Mouse (Mus musculus) adrenal gland, postnatal 25 days (tissue): ENCODE measurements around the gene Unc93b1. TPM values are rescaled to one million over a fixed set of nuclear protein-coding genes. Genes with fewer than 3 reads are reported as not detected.

Source experiments
- DNase-seq: peaks from one replicate; pipeline ENCODE4 v3.0.0; 2021; ENCODE audit warnings: mixed read lengths
- total RNA-seq: library from RNA; stranded (reverse); gene quantifications from 2 replicates; pipeline ENCODE4 v1.2.3, GENCODE M21; 2021

Unc93b1 gene
- total RNA-seq, 1 experiment from 2014 or later: 69.6 TPM

GRCm38 (mm10) chr19:3985261-3985681 lies 50.3 kb downstream of the Unc93b1 start:
- peak; percentile 55 for DNase-seq

GRCm38 (mm10) chr19:3986334-3986733 lies 51.3 kb downstream of the Unc93b1 start, which contains the start of gene Acy3:
Acy3 (plus strand) TSS chr19:3986570.
- DNase-seq: peak; percentile 87

GRCm38 (mm10) chr19:3988066-3988465 lies 53.1 kb downstream of the Unc93b1 start:
- DNase-seq: no peak

- no peak for DNase-seq
Observed at GRCm38 (mm10) chr19:3988750-3989149, 53.8 kb downstream of the Unc93b1 start.

GRCm38 (mm10) chr19:3990804-3991203 lies 55.8 kb downstream of the Unc93b1 start:
- no peak for DNase-seq

GRCm38 (mm10) chr19:3991562-3991961 lies 56.6 kb downstream of the Unc93b1 start:
- no peak for DNase-seq

GRCm38 (mm10) chr19:3991966-3992365 lies 57.0 kb downstream of the Unc93b1 start:
- DNase-seq: no peak

- DNase-seq: no peak
Observed at GRCm38 (mm10) chr19:3992416-3992815, 57.4 kb downstream of the Unc93b1 start, which contains the start of gene Tbx10. Tbx10 (plus strand) TSS chr19:3992752.

GRCm38 (mm10) chr19:3994932-3995331 lies 59.9 kb downstream of the Unc93b1 start:
- no peak for DNase-seq

- DNase-seq: no peak
Observed at GRCm38 (mm10) chr19:3995505-3995904, 60.5 kb downstream of the Unc93b1 start.

- DNase-seq: no peak
Observed at GRCm38 (mm10) chr19:3996106-3996505, 61.1 kb downstream of the Unc93b1 start.

- no peak for DNase-seq
Observed at GRCm38 (mm10) chr19:3996747-3997146, 61.8 kb downstream of the Unc93b1 start.

GRCm38 (mm10) chr19:3997231-3997630 lies 62.2 kb downstream of the Unc93b1 start:
- DNase-seq: no peak

- DNase-seq: no peak
Observed at GRCm38 (mm10) chr19:3998335-3998734, 63.3 kb downstream of the Unc93b1 start.

Other genes starting within 250 kb of the Unc93b1 start
- gene Lrp5, start 248.6 kb upstream of the Unc93b1 start, total RNA-seq: 97.9 and 117 TPM in 2 replicates
- gene 1810055G02Rik, start 226.9 kb upstream of the Unc93b1 start, total RNA-seq: 21.2 and 30.4 TPM in 2 replicates
- gene Kmt5b, start 167.8 kb upstream of the Unc93b1 start, total RNA-seq: 72.1 and 75.9 TPM in 2 replicates
- 72.2 and 82.8 TPM in 2 replicates for gene Chka, start 83.4 kb upstream of the Unc93b1 start, total RNA-seq
- gene Tcirg1, start 28.1 kb upstream of the Unc93b1 start, total RNA-seq: 83.9 and 87.0 TPM in 2 replicates
- gene Ndufs8, start 22.4 kb upstream of the Unc93b1 start, total RNA-seq: 338 and 341 TPM in 2 replicates
- gene Aldh3b1, start 5.4 kb upstream of the Unc93b1 start, total RNA-seq: 131 and 209 TPM in 2 replicates
- gene Aldh3b3, start 23.5 kb downstream of the Unc93b1 start, total RNA-seq: 0.48 and 1.3 TPM in 2 replicates
- 10.0 and 11.6 TPM in 2 replicates for gene Aldh3b2, start 37.1 kb downstream of the Unc93b1 start, total RNA-seq
- gene Acy3, start 51.4 kb downstream of the Unc93b1 start, total RNA-seq: 18.5 and 27.6 TPM in 2 replicates
- not detected in 2 replicates for gene Tbx10, start 57.6 kb downstream of the Unc93b1 start, total RNA-seq
- gene Nudt8, start 65.4 kb downstream of the Unc93b1 start, total RNA-seq: 18.7 and 24.8 TPM in 2 replicates
- 1.3 and 1.7 TPM in 2 replicates for gene Gm49405, start 65.4 kb downstream of the Unc93b1 start, total RNA-seq
- gene Doc2g, start 68.1 kb downstream of the Unc93b1 start, total RNA-seq: 0.76 and 2.4 TPM in 2 replicates
- gene Ndufv1, start 77.6 kb downstream of the Unc93b1 start, total RNA-seq: 244 and 297 TPM in 2 replicates
- 383 and 392 TPM in 2 replicates for gene Gstp1, start 102.8 kb downstream of the Unc93b1 start, total RNA-seq
- gene Gstp2, start 110.8 kb downstream of the Unc93b1 start, total RNA-seq: 58.6 and 65.7 TPM in 2 replicates
- gene Gstp3, start 124.4 kb downstream of the Unc93b1 start, total RNA-seq: 0.76 and 5.2 TPM in 2 replicates
- gene Cabp2, start 146.4 kb downstream of the Unc93b1 start, total RNA-seq: not detected in 2 replicates
- 84.7 and 88.0 TPM in 2 replicates for gene Cdk2ap2, start 162.0 kb downstream of the Unc93b1 start, total RNA-seq
- gene Pitpnm1, start 164.8 kb downstream of the Unc93b1 start, total RNA-seq: 54.8 and 73.7 TPM in 2 replicates
- 108 and 117 TPM in 2 replicates for gene Aip, start 190.7 kb downstream of the Unc93b1 start, total RNA-seq
- gene Gpr152, start 204.6 kb downstream of the Unc93b1 start, total RNA-seq: 0.12 TPM in 1 of 2 replicates, not detected in the other
- gene Cabp4, start 208.8 kb downstream of the Unc93b1 start, total RNA-seq: 0.94 and 1.3 TPM in 2 replicates
- gene Coro1b, start 213.4 kb downstream of the Unc93b1 start, total RNA-seq: 179 and 226 TPM in 2 replicates
- gene Ptprcap, start 218.4 kb downstream of the Unc93b1 start, total RNA-seq: 3.9 and 6.0 TPM in 2 replicates
- 48.8 and 52.6 TPM in 2 replicates for gene Rps6kb2, start 228.2 kb downstream of the Unc93b1 start, total RNA-seq
- gene Carns1, start 240.3 kb downstream of the Unc93b1 start, total RNA-seq: 2.6 and 4.1 TPM in 2 replicates